Mouse (Mus musculus): ENCODE data around the gene Ppp1r9b.

DNA sequence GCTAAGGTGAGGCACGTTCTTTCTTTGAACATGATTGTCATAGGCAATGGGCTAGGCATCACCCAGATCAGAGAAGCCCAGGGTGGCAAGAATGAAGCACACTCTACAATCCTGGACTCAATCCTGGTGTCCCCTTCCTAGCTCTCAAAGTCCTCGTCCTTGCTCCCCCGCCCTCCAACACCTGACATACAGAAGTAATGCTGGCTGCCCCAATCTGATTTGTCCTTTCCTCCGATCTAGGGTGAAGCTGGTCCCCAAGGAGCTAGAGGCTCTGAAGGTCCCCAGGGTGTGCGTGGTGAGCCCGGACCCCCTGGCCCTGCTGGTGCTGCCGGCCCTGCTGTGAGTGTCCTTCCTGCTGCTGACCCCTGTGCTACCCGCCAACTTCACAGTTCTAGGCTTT lies 49.1 kb upstream of the Ppp1r9b start:
- TF ChIP-seq CTCF (IDR thresholded peaks at IDR 0.05; ENCODE audit: low read depth, low read length) (no peak), POLR2A (IDR thresholded peaks at IDR 0.05; ENCODE audit: extremely low read depth, insufficient read depth, low read length) (no peak)
